Mouse (Mus musculus) cerebellum, adult 2 months (tissue): Measurements from ENCODE around the gene Myo3a.

ENCODE experiments used
- CTCF ChIP-seq: fragments of 200-500 bp; IDR thresholded peaks from 2 replicates; pipeline ENCODE4 v1.5.1; 2011; ENCODE audit warnings: low read depth, mild to moderate bottlenecking, control low read depth, low read length, moderate library complexity, borderline replicate concordance; ENCODE audit not compliant: insufficient read depth
- POLR2A ChIP-seq: fragments of 200-500 bp; IDR thresholded peaks from 2 replicates; pipeline ENCODE4 v1.6.1; 2011; ENCODE audit warnings: low read length, control low read depth, borderline replicate concordance; ENCODE audit not compliant: insufficient read depth

- TF ChIP-seq CTCF, result no peak
- TF ChIP-seq POLR2A, result no peak
Measured at GRCm38 (mm10) chr2:22251045-22251444, 23.7 kb downstream of the Myo3a start.
